8 mouse cellular contexts compared by ENCODE assay signal in the genomic region with DNA sequence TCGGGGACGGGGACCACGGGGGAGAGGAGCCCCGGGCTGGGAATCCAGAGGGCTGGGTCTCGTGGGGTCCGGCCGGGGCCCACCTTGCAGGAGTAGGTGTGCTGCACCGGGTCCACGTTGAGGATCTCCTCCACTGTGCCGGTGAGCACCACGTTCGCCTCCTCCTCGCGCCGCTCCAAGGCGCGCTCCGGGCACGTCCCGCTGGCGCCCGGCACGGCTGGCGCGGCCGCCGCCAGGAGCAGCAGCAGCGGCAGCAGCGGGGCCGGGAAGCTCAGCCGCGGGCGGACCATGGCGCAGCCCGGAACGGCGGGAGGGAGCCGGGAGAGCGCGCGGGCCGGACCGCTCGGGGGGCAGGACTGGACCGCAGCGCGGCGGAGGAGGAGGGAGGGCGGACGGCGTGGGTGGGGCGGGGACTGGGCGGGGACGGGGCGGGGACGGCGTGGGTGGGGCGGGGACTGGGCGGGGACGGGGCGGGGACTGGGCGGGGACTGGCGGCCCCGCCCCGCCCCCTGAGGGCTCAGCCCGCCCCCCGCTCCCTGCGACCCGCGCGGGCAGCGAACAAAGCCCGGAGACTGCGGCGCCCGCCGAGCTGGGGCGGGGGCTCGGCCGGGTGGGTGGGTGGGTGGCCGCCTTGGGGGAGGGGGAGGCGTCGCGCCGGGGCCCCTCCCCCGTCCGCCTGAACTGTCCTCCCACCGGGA. TPM values are rescaled to one million over a fixed set of nuclear protein-coding genes. Genes with fewer than 3 reads are reported as not detected.
DNase-seq lines count a peak whose midpoint lies in the region; ATAC-seq and TF ChIP-seq lines count a peak whose summit lies in the region.

TSS of gene Agrn (minus strand) at position 358 of the 698 bp plus-strand sequence.

- H3K9me3 ChIP-seq in embryonic facial prominence, embryonic 12.5 days = no peaks in the 10 kb centered on the region
- H3K9me3 ChIP-seq in heart, embryonic 11.5 days (replicated peaks; ENCODE audit: control insufficient read depth, low read length) = no peaks in the 10 kb centered on the region
- H3K9me3 ChIP-seq in kidney, embryonic 14.5 days (ENCODE audit: control insufficient read depth, low read length) = no peaks in the 10 kb centered on the region
- no peaks in the 10 kb centered on the region for H3K9me3 ChIP-seq in liver, embryonic 11.5 days (ENCODE audit: control insufficient read depth, low read length)
- no peaks in the 10 kb centered on the region for H3K9me3 ChIP-seq in stomach, embryonic 16.5 days (replicated peaks; ENCODE audit: control insufficient read depth, low read length)

- peak within 1 kb of the TSS; percentile 74 for H3K4me3 ChIP-seq in left cerebral cortex, adult 2 months
- H3K4me3 ChIP-seq in embryonic facial prominence, embryonic 12.5 days = peak within 1 kb of the TSS; percentile 91
- peak within 1 kb of the TSS; percentile 93 for H3K4me3 ChIP-seq in heart, embryonic 11.5 days (ENCODE audit: low read depth, low read length)
- peak within 1 kb of the TSS; percentile 82 for H3K4me3 ChIP-seq in kidney, embryonic 14.5 days (ENCODE audit: low read length)
- peak within 1 kb of the TSS; percentile 88 for H3K4me3 ChIP-seq in liver, embryonic 11.5 days (ENCODE audit: low read depth, low read length)
- H3K4me3 ChIP-seq in stomach, embryonic 16.5 days (replicated peaks; ENCODE audit: low read length) = peak within 1 kb of the TSS; percentile 88

- peaks cover 17% of the 10 kb centered on the region for H3K36me3 ChIP-seq in embryonic facial prominence, embryonic 12.5 days
- H3K36me3 ChIP-seq in heart, embryonic 11.5 days (ENCODE audit: control insufficient read depth, insufficient read depth, low read length) = no peaks in the 10 kb centered on the region
- H3K36me3 ChIP-seq in kidney, embryonic 14.5 days (ENCODE audit: control insufficient read depth, insufficient read depth, low read length) = peaks cover 25% of the 10 kb centered on the region; the same call in 1 of the 2 replicates
- no peaks in the 10 kb centered on the region for H3K36me3 ChIP-seq in liver, embryonic 11.5 days (ENCODE audit: control insufficient read depth, insufficient read depth, low read length)
- H3K36me3 ChIP-seq in stomach, embryonic 16.5 days (ENCODE audit: control insufficient read depth, insufficient read depth, low read length) = no peaks in the 10 kb centered on the region

- peak; percentile 61 for ATAC-seq in embryonic facial prominence, embryonic 12.5 days (ENCODE audit: insufficient number of reproducible peaks, insufficient read depth, low FRiP score, low TSS enrichment)
- peak; percentile 85 for ATAC-seq in heart, embryonic 11.5 days (replicated peaks; ENCODE audit: insufficient number of reproducible peaks, low FRiP score, low TSS enrichment)
- ATAC-seq in kidney, embryonic 14.5 days (ENCODE audit: low FRiP score, low TSS enrichment) = peak; percentile 85
- peak; percentile 77 for ATAC-seq in liver, embryonic 11.5 days (replicated peaks; ENCODE audit: low FRiP score)
- ATAC-seq in stomach, embryonic 16.5 days (ENCODE audit: insufficient read depth, low FRiP score) = peak; percentile 86

- DNase-seq in left cerebral cortex, adult 2 months (ENCODE audit: extremely low spot score in 1 of 2, low spot score in 2 of 2) = peak; percentile 52 to 66
- no peak for DNase-seq in left cerebral cortex, adult 11 months (ENCODE audit: low spot score)
- peak; percentile 79 for DNase-seq in liver, embryonic 11.5 days (ENCODE audit: low spot score)
- peak; percentile 75 for DNase-seq in naive thymus-derived CD4-positive, alpha-beta T cell, adult 2 months (ENCODE audit: low read depth)

- WGBS in embryonic facial prominence, embryonic 12.5 days = under 1% methylated on average over 38 of the region's 88 CpGs
- WGBS in heart, embryonic 11.5 days (ENCODE audit: insufficient replicate concordance) = under 1% methylated on average over 37 of the region's 88 CpGs
- WGBS in kidney, embryonic 14.5 days = 1% methylated on average over 23 of the region's 88 CpGs
- WGBS in liver, embryonic 11.5 days = under 1% methylated on average over 39 of the region's 88 CpGs
- WGBS in stomach, embryonic 16.5 days = under 1% methylated on average over 31 of the region's 88 CpGs

- TF ChIP-seq CTCF in left cerebral cortex, adult 2 months (IDR thresholded peaks at IDR 0.05) = no peak

- H3K4me1 ChIP-seq in embryonic facial prominence, embryonic 12.5 days = peaks cover 39% of the 10 kb centered on the region
- H3K4me1 ChIP-seq in heart, embryonic 11.5 days (ENCODE audit: control insufficient read depth, insufficient read depth, low read length) = peaks cover 42% of the 10 kb centered on the region
- peaks cover 39% of the 10 kb centered on the region for H3K4me1 ChIP-seq in kidney, embryonic 14.5 days (ENCODE audit: control insufficient read depth, insufficient read depth, low read length)
- peaks cover 38% of the 10 kb centered on the region for H3K4me1 ChIP-seq in liver, embryonic 11.5 days (replicated peaks; ENCODE audit: control insufficient read depth, insufficient read depth, low read length)
- peaks cover 41% of the 10 kb centered on the region for H3K4me1 ChIP-seq in stomach, embryonic 16.5 days (ENCODE audit: control insufficient read depth, insufficient read depth, low read length)

- H3K4me2 ChIP-seq in embryonic facial prominence, embryonic 12.5 days (replicated peaks) = peak within 1 kb of the TSS; percentile 91
- peak within 1 kb of the TSS; percentile 95 for H3K4me2 ChIP-seq in heart, embryonic 11.5 days
- H3K4me2 ChIP-seq in kidney, embryonic 14.5 days (replicated peaks; ENCODE audit: low read depth, low read length) = peak within 1 kb of the TSS; percentile 85
- peak within 1 kb of the TSS; percentile 99 for H3K4me2 ChIP-seq in liver, embryonic 11.5 days
- peak within 1 kb of the TSS; percentile 89 for H3K4me2 ChIP-seq in stomach, embryonic 16.5 days (ENCODE audit: low read depth, low read length)

- peak within 1 kb of the TSS; percentile 95 for H3K9ac ChIP-seq in embryonic facial prominence, embryonic 12.5 days
- H3K9ac ChIP-seq in heart, embryonic 11.5 days (ENCODE audit: low read depth, low read length) = peak within 1 kb of the TSS; percentile 89
- peak within 1 kb of the TSS; percentile 91 for H3K9ac ChIP-seq in kidney, embryonic 14.5 days (ENCODE audit: low read depth, low read length)
- peak within 1 kb of the TSS; percentile 82 for H3K9ac ChIP-seq in liver, embryonic 11.5 days (ENCODE audit: low read depth, low read length)
- peak within 1 kb of the TSS; percentile 90 for H3K9ac ChIP-seq in stomach, embryonic 16.5 days (ENCODE audit: low read length)

- H3K27ac ChIP-seq in left cerebral cortex, adult 2 months = peak within 1 kb of the TSS; percentile 76
- peak within 1 kb of the TSS; percentile 95 for H3K27ac ChIP-seq in embryonic facial prominence, embryonic 12.5 days
- H3K27ac ChIP-seq in heart, embryonic 11.5 days (ENCODE audit: low read depth, low read length) = peak within 1 kb of the TSS; percentile 97
- H3K27ac ChIP-seq in kidney, embryonic 14.5 days (ENCODE audit: low read depth, low read length) = peak within 1 kb of the TSS; percentile 95
- H3K27ac ChIP-seq in liver, embryonic 11.5 days (ENCODE audit: low read depth, low read length) = peak within 1 kb of the TSS; percentile 93
- H3K27ac ChIP-seq in stomach, embryonic 16.5 days (ENCODE audit: low read length) = peak within 1 kb of the TSS; percentile 91

- intact Hi-C loops in left cerebral cortex, adult 2 months (cut with DNase I) = loop anchor here (2.0 kb wide), 1 partner anchor 32 kb away; no protein-coding TSS in a partner anchor

- H3K27me3 ChIP-seq in embryonic facial prominence, embryonic 12.5 days = peaks cover 1% of the 10 kb centered on the region; the same call in 1 of the 2 replicates
- no peaks in the 10 kb centered on the region for H3K27me3 ChIP-seq in heart, embryonic 11.5 days (ENCODE audit: control insufficient read depth, insufficient read depth, low read length)
- H3K27me3 ChIP-seq in kidney, embryonic 14.5 days (ENCODE audit: control insufficient read depth, insufficient read depth, low read length) = no peaks in the 10 kb centered on the region
- peaks cover 8% of the 10 kb centered on the region for H3K27me3 ChIP-seq in liver, embryonic 11.5 days (replicated peaks; ENCODE audit: control insufficient read depth, insufficient read depth, low read length)
- no peaks in the 10 kb centered on the region for H3K27me3 ChIP-seq in stomach, embryonic 16.5 days (ENCODE audit: control insufficient read depth, insufficient read depth, low read length)

RNA-seq across cellular contexts. Expression of gene Agrn, which starts in this region (rescaled TPM):
- total RNA-seq in left cerebral cortex, adult 2 months (2021) = 100 to 1,000 TPM; 142 to 147 TPM
- 100.0 and 101 TPM in 2 replicates for polyA plus RNA-seq in embryonic facial prominence, embryonic 12.5 days (2016; fragmentation: Nextera tagmentation; extraction: Ambion mirVana)
- 36.7 and 44.8 TPM in 2 replicates for polyA plus RNA-seq in heart, embryonic 11.5 days (2014; fragmentation: Nextera tagmentation; extraction: Ambion mirVana)
- 61.6 and 83.9 TPM in 2 replicates for polyA plus RNA-seq in kidney, embryonic 14.5 days (2014; fragmentation: Nextera tagmentation; extraction: Ambion mirVana)
- polyA plus RNA-seq in liver, embryonic 11.5 days (2014; fragmentation: Nextera tagmentation; extraction: Ambion mirVana) = 31.6 and 35.5 TPM in 2 replicates
- 62.8 and 63.6 TPM in 2 replicates for polyA plus RNA-seq in stomach, embryonic 16.5 days (2015; fragmentation: Nextera tagmentation; extraction: Ambion mirVana)
